Mouse (Mus musculus): ENCODE measurements around the gene Itpr3. TPM values are rescaled to one million over a fixed set of nuclear protein-coding genes. Genes with fewer than 3 reads are reported as not detected.

Itpr3 gene
- polyA plus RNA-seq, 1 experiment = 42.0 TPM

GRCm38 (mm10) chr17:27128189-27128588 lies 71.1 kb downstream of the Itpr3 start:
- no peak overlapping the region for H3K4me3 ChIP-seq (ENCODE audit: control insufficient read depth, insufficient read depth, low read length)
- DNase-seq = no peak
- peaks cover 4% of the 10 kb centered on the region; the same call in 1 of the 2 replicates for H3K36me3 ChIP-seq (ENCODE audit: control insufficient read depth, insufficient read depth, low read length)
- no peak overlapping the region for H3K27ac ChIP-seq (ENCODE audit: control insufficient read depth, insufficient read depth, low read length)
- WGBS = 96% methylated on average over 5 of the region's 5 CpGs
- H3K27me3 ChIP-seq (ENCODE audit: control insufficient read depth, insufficient read depth, low read length) = no peaks in the 10 kb centered on the region
- peaks cover 32% of the 10 kb centered on the region for H3K4me1 ChIP-seq (replicated peaks; ENCODE audit: control insufficient read depth, insufficient read depth, low read length)
- TF ChIP-seq CTCF (IDR thresholded peaks at IDR 0.05; ENCODE audit: borderline replicate concordance, control insufficient read depth, extremely low read depth, insufficient read depth, low read length, poor library complexity) = no peak
- no peak for TF ChIP-seq POLR2A (IDR thresholded peaks at IDR 0.05; ENCODE audit: control insufficient read depth, extremely low read depth, insufficient read depth, low read length, poor library complexity)

GRCm38 (mm10) chr17:27129291-27129690 lies 72.2 kb downstream of the Itpr3 start:
- DNase-seq = no peak
- peaks cover 36% of the 10 kb centered on the region for H3K4me1 ChIP-seq (replicated peaks; ENCODE audit: control insufficient read depth, insufficient read depth, low read length)
- WGBS = 96% methylated on average over 13 of the region's 13 CpGs
- no peak for TF ChIP-seq CTCF (IDR thresholded peaks at IDR 0.05; ENCODE audit: borderline replicate concordance, control insufficient read depth, extremely low read depth, insufficient read depth, low read length, poor library complexity)
- H3K4me3 ChIP-seq (ENCODE audit: control insufficient read depth, insufficient read depth, low read length) = no peak overlapping the region
- H3K27me3 ChIP-seq (ENCODE audit: control insufficient read depth, insufficient read depth, low read length) = no peaks in the 10 kb centered on the region
- H3K27ac ChIP-seq (ENCODE audit: control insufficient read depth, insufficient read depth, low read length) = no peak overlapping the region
- H3K36me3 ChIP-seq (ENCODE audit: control insufficient read depth, insufficient read depth, low read length) = no peaks in the 10 kb centered on the region

- WGBS = 94% methylated on average over 7 of the region's 7 CpGs
- H3K36me3 ChIP-seq (ENCODE audit: control insufficient read depth, insufficient read depth, low read length) = no peaks in the 10 kb centered on the region
- H3K4me1 ChIP-seq (replicated peaks; ENCODE audit: control insufficient read depth, insufficient read depth, low read length) = peaks cover 36% of the 10 kb centered on the region
- H3K27me3 ChIP-seq (ENCODE audit: control insufficient read depth, insufficient read depth, low read length) = no peaks in the 10 kb centered on the region
- H3K4me3 ChIP-seq (ENCODE audit: control insufficient read depth, insufficient read depth, low read length) = no peak overlapping the region
- no peak for TF ChIP-seq POLR2A (IDR thresholded peaks at IDR 0.05; ENCODE audit: control insufficient read depth, extremely low read depth, insufficient read depth, low read length, poor library complexity)
- no peak for TF ChIP-seq CTCF (IDR thresholded peaks at IDR 0.05; ENCODE audit: borderline replicate concordance, control insufficient read depth, extremely low read depth, insufficient read depth, low read length, poor library complexity)
- peak overlapping the region; percentile 18; the same call in 1 of the 2 replicates for H3K27ac ChIP-seq (ENCODE audit: control insufficient read depth, insufficient read depth, low read length)
- no peak for DNase-seq
Measured at GRCm38 (mm10) chr17:27129819-27130218, 72.7 kb downstream of the Itpr3 start.

GRCm38 (mm10) chr17:27130246-27130645 lies 73.1 kb downstream of the Itpr3 start:
- Histone ChIP-seq H3K36me3 (ENCODE audit: control insufficient read depth, insufficient read depth, low read length) (no peaks in the 10 kb centered on the region), H3K27ac (ENCODE audit: control insufficient read depth, insufficient read depth, low read length) (peak overlapping the region; percentile 18), H3K4me1 (replicated peaks; ENCODE audit: control insufficient read depth, insufficient read depth, low read length) (peaks cover 36% of the 10 kb centered on the region), H3K4me3 (ENCODE audit: control insufficient read depth, insufficient read depth, low read length) (no peak overlapping the region), H3K27me3 (ENCODE audit: control insufficient read depth, insufficient read depth, low read length) (no peaks in the 10 kb centered on the region)
- DNase-seq = peak; percentile 50
- no peak for TF ChIP-seq POLR2A (IDR thresholded peaks at IDR 0.05; ENCODE audit: control insufficient read depth, extremely low read depth, insufficient read depth, low read length, poor library complexity)
- no peak for TF ChIP-seq CTCF (IDR thresholded peaks at IDR 0.05; ENCODE audit: borderline replicate concordance, control insufficient read depth, extremely low read depth, insufficient read depth, low read length, poor library complexity)
- WGBS = 44% methylated on average over 9 of the region's 9 CpGs

- Histone ChIP-seq H3K4me3 (ENCODE audit: control insufficient read depth, insufficient read depth, low read length) (no peak overlapping the region), H3K4me1 (replicated peaks; ENCODE audit: control insufficient read depth, insufficient read depth, low read length) (peaks cover 36% of the 10 kb centered on the region), H3K36me3 (ENCODE audit: control insufficient read depth, insufficient read depth, low read length) (no peaks in the 10 kb centered on the region), H3K27me3 (ENCODE audit: control insufficient read depth, insufficient read depth, low read length) (no peaks in the 10 kb centered on the region), H3K27ac (ENCODE audit: control insufficient read depth, insufficient read depth, low read length) (no peak overlapping the region)
- TF ChIP-seq CTCF (IDR thresholded peaks at IDR 0.05; ENCODE audit: borderline replicate concordance, control insufficient read depth, extremely low read depth, insufficient read depth, low read length, poor library complexity) (no peak), POLR2A (IDR thresholded peaks at IDR 0.05; ENCODE audit: control insufficient read depth, extremely low read depth, insufficient read depth, low read length, poor library complexity) (no peak)
- 87% methylated on average over 10 of the region's 10 CpGs for WGBS
- DNase-seq = no peak
Measured at GRCm38 (mm10) chr17:27131240-27131665, 74.1 kb downstream of the Itpr3 start.

- H3K4me1 ChIP-seq (replicated peaks; ENCODE audit: control insufficient read depth, insufficient read depth, low read length) = peaks cover 36% of the 10 kb centered on the region
- no peak for DNase-seq
- no peak overlapping the region for H3K27ac ChIP-seq (ENCODE audit: control insufficient read depth, insufficient read depth, low read length)
- H3K4me3 ChIP-seq (ENCODE audit: control insufficient read depth, insufficient read depth, low read length) = no peak overlapping the region
- no peaks in the 10 kb centered on the region for H3K36me3 ChIP-seq (ENCODE audit: control insufficient read depth, insufficient read depth, low read length)
- 90% methylated on average over 10 of the region's 10 CpGs for WGBS
- H3K27me3 ChIP-seq (ENCODE audit: control insufficient read depth, insufficient read depth, low read length) = no peaks in the 10 kb centered on the region
- no peak for TF ChIP-seq POLR2A (IDR thresholded peaks at IDR 0.05; ENCODE audit: control insufficient read depth, extremely low read depth, insufficient read depth, low read length, poor library complexity)
- TF ChIP-seq CTCF (IDR thresholded peaks at IDR 0.05; ENCODE audit: borderline replicate concordance, control insufficient read depth, extremely low read depth, insufficient read depth, low read length, poor library complexity) = no peak
Measured at GRCm38 (mm10) chr17:27132238-27132637, 75.1 kb downstream of the Itpr3 start.

GRCm38 (mm10) chr17:27133551-27134141 lies 76.5 kb downstream of the Itpr3 start, which contains the start of gene Uqcc2:
Gene Uqcc2, minus strand, starts transcription at chr17:27133916.
- under 1% methylated on average over 46 of the region's 46 CpGs for WGBS
- TF ChIP-seq CTCF (IDR thresholded peaks at IDR 0.05; ENCODE audit: borderline replicate concordance, control insufficient read depth, extremely low read depth, insufficient read depth, low read length, poor library complexity) (peak; percentile 57; the same call in 1 of the 2 replicates), POLR2A (IDR thresholded peaks at IDR 0.05; ENCODE audit: control insufficient read depth, extremely low read depth, insufficient read depth, low read length, poor library complexity) (peak; percentile 83)
- Histone ChIP-seq H3K36me3 (ENCODE audit: control insufficient read depth, insufficient read depth, low read length) (no peaks in the 10 kb centered on the region), H3K4me1 (replicated peaks; ENCODE audit: control insufficient read depth, insufficient read depth, low read length) (peaks cover 36% of the 10 kb centered on the region), H3K27ac (ENCODE audit: control insufficient read depth, insufficient read depth, low read length) (no peak within 1 kb of the TSS), H3K4me3 (ENCODE audit: control insufficient read depth, insufficient read depth, low read length) (peak within 1 kb of the TSS; percentile 64), H3K27me3 (ENCODE audit: control insufficient read depth, insufficient read depth, low read length) (no peaks in the 10 kb centered on the region)
- DNase-seq = peak; percentile 98
